Mouse (Mus musculus) mature B cell (primary cell): ENCODE measurements around the gene Exosc10.

Experiments
- in situ Hi-C: fragments of 300-500 bp; cut with MboI; formaldehyde crosslinking; loops from 2 replicates; pipeline ENCODE4 v1.14.3; 2019

The Exosc10 gene

GRCm38 (mm10) chr4:148604541-148605165 lies 46.4 kb downstream of the Exosc10 start:
- in situ Hi-C loops: loop anchor here (25.0 kb wide), 1 partner anchor 442 kb away; the partner anchor contains the start of genes Fbxo2, Fbxo44 and Fbxo6

- in situ Hi-C loops: loop anchor here (25.0 kb wide), 1 partner anchor 445 kb away; the partner anchor contains the start of genes Fbxo2, Fbxo44 and Fbxo6
Measured at GRCm38 (mm10) chr4:148607758-148608157, 49.5 kb downstream of the Exosc10 start.

- in situ Hi-C loops: loop anchor here (25.0 kb wide), 1 partner anchor 448 kb away; the partner anchor contains the start of genes Fbxo2, Fbxo44 and Fbxo6
Measured at GRCm38 (mm10) chr4:148609805-148610204, 51.6 kb downstream of the Exosc10 start.

- in situ Hi-C loops: loop anchor here (25.0 kb wide), 1 partner anchor 448 kb away; the partner anchor contains the start of genes Fbxo2, Fbxo44 and Fbxo6
Measured at GRCm38 (mm10) chr4:148610631-148611364, 52.6 kb downstream of the Exosc10 start.

- in situ Hi-C loops: loop anchor here (25.0 kb wide), 1 partner anchor 450 kb away; the partner anchor contains the start of genes Fbxo2, Fbxo44 and Fbxo6
Measured at GRCm38 (mm10) chr4:148612557-148612956, 54.3 kb downstream of the Exosc10 start.

- in situ Hi-C loops: loop anchor here (25.0 kb wide), 1 partner anchor 451 kb away; the partner anchor contains the start of genes Fbxo2, Fbxo44 and Fbxo6
Measured at GRCm38 (mm10) chr4:148613738-148614137, 55.5 kb downstream of the Exosc10 start.

GRCm38 (mm10) chr4:148619805-148620204 lies 61.6 kb downstream of the Exosc10 start:
- in situ Hi-C loops: loop anchor here (25.0 kb wide), 1 partner anchor 458 kb away; the partner anchor contains the start of genes Fbxo2, Fbxo44 and Fbxo6

- in situ Hi-C loops: loop anchor here (25.0 kb wide), 1 partner anchor 458 kb away; the partner anchor contains the start of genes Fbxo2, Fbxo44 and Fbxo6
Measured at GRCm38 (mm10) chr4:148620718-148621117, 62.5 kb downstream of the Exosc10 start.

GRCm38 (mm10) chr4:148622485-148622884 lies 64.3 kb downstream of the Exosc10 start:
- in situ Hi-C loops: loop anchor here (25.0 kb wide), 1 partner anchor 460 kb away; the partner anchor contains the start of genes Fbxo2, Fbxo44 and Fbxo6

GRCm38 (mm10) chr4:148623609-148624008 lies 65.4 kb downstream of the Exosc10 start:
- in situ Hi-C loops: loop anchor here (25.0 kb wide), 1 partner anchor 461 kb away; the partner anchor contains the start of genes Fbxo2, Fbxo44 and Fbxo6

GRCm38 (mm10) chr4:148625010-148625409 lies 66.8 kb downstream of the Exosc10 start:
- in situ Hi-C loops: no loop called here

GRCm38 (mm10) chr4:148625756-148626622 lies 67.8 kb downstream of the Exosc10 start:
- in situ Hi-C loops: no loop called here

GRCm38 (mm10) chr4:148626623-148627185 lies 68.5 kb downstream of the Exosc10 start, which contains the start of gene Tardbp:
TSS of gene Tardbp (minus strand) at chr4:148627019.
- in situ Hi-C loops: no loop called here

GRCm38 (mm10) chr4:148627246-148627645 lies 69.0 kb downstream of the Exosc10 start:
- in situ Hi-C loops: no loop called here
